Mouse (Mus musculus): ENCODE data around the gene Slc44a1. TPM values are rescaled to one million over a fixed set of nuclear protein-coding genes. Genes with fewer than 3 reads are reported as not detected.

The Slc44a1 gene
- total and polyA plus RNA-seq, 2 experiments: 16.3 to 32.9 TPM

DNA sequence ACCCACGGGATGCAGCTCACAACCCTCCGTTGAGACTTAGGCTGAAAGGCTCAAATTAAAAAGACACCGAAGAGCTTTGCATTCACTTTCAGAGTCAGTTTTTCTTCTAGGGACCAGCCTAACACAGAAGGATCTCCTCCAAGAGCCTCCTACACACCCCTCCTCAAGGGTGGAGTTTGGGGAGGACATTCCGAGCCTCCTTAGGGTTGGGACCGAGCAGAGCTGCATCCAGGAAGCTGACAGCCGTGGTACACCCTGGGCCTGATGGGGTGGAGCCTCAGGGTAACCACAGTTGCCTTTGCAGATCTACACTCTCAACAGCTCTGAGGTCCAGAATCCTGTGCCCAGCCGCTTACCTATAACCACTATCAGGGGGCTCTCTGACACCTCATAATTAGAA lies 23.3 kb upstream of the Slc44a1 start:
- H3K79me2 ChIP-seq (ENCODE audit: control insufficient read depth, insufficient read depth, low read length): no peaks in the 10 kb centered on the region
- DNase-seq (ENCODE audit: extremely low read depth, low read depth, low spot score): no peak
- peaks cover 8% of the 10 kb centered on the region; the same call in 1 of the 2 replicates for H3K4me1 ChIP-seq (ENCODE audit: control insufficient read depth, insufficient read depth, low read length)
- no peak overlapping the region for H3K9ac ChIP-seq (ENCODE audit: low read depth, low read length)
- no peak overlapping the region for H3K4me3 ChIP-seq (ENCODE audit: insufficient read depth, low read depth, low read length)
- no peak overlapping the region for H3K27ac ChIP-seq (replicated peaks; ENCODE audit: insufficient read depth, low read depth, low read length)
- no peaks in the 10 kb centered on the region for H3K27me3 ChIP-seq (ENCODE audit: control insufficient read depth, insufficient read depth, low read length)
- TF ChIP-seq POLR2A (IDR thresholded peaks at IDR 0.05; ENCODE audit: extremely low read depth, insufficient read depth, low read length) (no peak), CTCF (IDR thresholded peaks at IDR 0.05; ENCODE audit: low read depth, low read length) (no peak)
- no peaks in the 10 kb centered on the region for H3K36me3 ChIP-seq (ENCODE audit: control insufficient read depth, insufficient read depth, low read length)
- 90% methylated on average over 7 of the region's 7 CpGs for whole genome bisulfite sequencing

- TF ChIP-seq CTCF (IDR thresholded peaks at IDR 0.05; ENCODE audit: low read depth, low read length) (peak; percentile 25; the same call in 1 of the 2 replicates), POLR2A (IDR thresholded peaks at IDR 0.05; ENCODE audit: extremely low read depth, insufficient read depth, low read length) (no peak)
- no peaks in the 10 kb centered on the region for H3K36me3 ChIP-seq (ENCODE audit: control insufficient read depth, insufficient read depth, low read length)
- no peak overlapping the region for H3K27ac ChIP-seq (replicated peaks; ENCODE audit: insufficient read depth, low read depth, low read length)
- H3K4me1 ChIP-seq (ENCODE audit: control insufficient read depth, insufficient read depth, low read length): no peaks in the 10 kb centered on the region
- DNase-seq (ENCODE audit: extremely low read depth, low read depth, low spot score): no peak
- 62% methylated on average over 2 of the region's 2 CpGs for WGBS
- no peak overlapping the region for H3K9ac ChIP-seq (ENCODE audit: low read depth, low read length)
- no peaks in the 10 kb centered on the region for H3K79me2 ChIP-seq (ENCODE audit: control insufficient read depth, insufficient read depth, low read length)
- H3K27me3 ChIP-seq (ENCODE audit: control insufficient read depth, insufficient read depth, low read length): no peaks in the 10 kb centered on the region
- H3K4me3 ChIP-seq (ENCODE audit: insufficient read depth, low read depth, low read length): no peak overlapping the region
Observed at GRCm38 (mm10) chr4:53422799-53423198, 17.4 kb upstream of the Slc44a1 start.

DNA sequence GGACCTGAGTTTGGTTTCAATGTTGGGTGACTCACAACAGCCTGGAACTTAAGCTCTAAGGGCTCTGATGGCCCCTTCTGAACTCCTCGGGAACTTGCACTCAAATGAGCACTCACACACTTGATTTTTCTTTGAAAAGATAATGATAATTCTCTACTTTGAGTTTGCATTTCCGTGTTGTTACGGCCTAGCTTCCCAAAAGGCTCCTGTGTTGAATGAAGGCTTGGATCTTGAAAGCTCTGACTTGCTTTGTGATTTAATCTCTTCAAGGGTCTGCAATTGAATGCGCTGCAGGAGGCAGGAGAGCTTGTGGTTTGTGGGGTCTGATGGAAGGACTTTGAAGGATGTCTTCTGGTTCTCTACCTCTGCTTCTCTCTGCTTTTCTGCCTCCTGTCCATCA lies 13.1 kb upstream of the Slc44a1 start:
- 95% methylated on average over 4 of the region's 4 CpGs for WGBS
- Histone ChIP-seq H3K4me1 (ENCODE audit: control insufficient read depth, insufficient read depth, low read length) (peaks cover 2% of the 10 kb centered on the region), H3K9ac (ENCODE audit: low read depth, low read length) (no peak overlapping the region), H3K79me2 (ENCODE audit: control insufficient read depth, insufficient read depth, low read length) (no peaks in the 10 kb centered on the region), H3K36me3 (ENCODE audit: control insufficient read depth, insufficient read depth, low read length) (no peaks in the 10 kb centered on the region), H3K27ac (replicated peaks; ENCODE audit: insufficient read depth, low read depth, low read length) (no peak overlapping the region), H3K4me3 (ENCODE audit: insufficient read depth, low read depth, low read length) (no peak overlapping the region), H3K27me3 (ENCODE audit: control insufficient read depth, insufficient read depth, low read length) (no peaks in the 10 kb centered on the region)
- no peak for TF ChIP-seq POLR2A (IDR thresholded peaks at IDR 0.05; ENCODE audit: extremely low read depth, insufficient read depth, low read length)
- no peak for TF ChIP-seq CTCF (IDR thresholded peaks at IDR 0.05; ENCODE audit: low read depth, low read length)
- no peak for DNase-seq (ENCODE audit: extremely low read depth, low read depth, low spot score)

DNA sequence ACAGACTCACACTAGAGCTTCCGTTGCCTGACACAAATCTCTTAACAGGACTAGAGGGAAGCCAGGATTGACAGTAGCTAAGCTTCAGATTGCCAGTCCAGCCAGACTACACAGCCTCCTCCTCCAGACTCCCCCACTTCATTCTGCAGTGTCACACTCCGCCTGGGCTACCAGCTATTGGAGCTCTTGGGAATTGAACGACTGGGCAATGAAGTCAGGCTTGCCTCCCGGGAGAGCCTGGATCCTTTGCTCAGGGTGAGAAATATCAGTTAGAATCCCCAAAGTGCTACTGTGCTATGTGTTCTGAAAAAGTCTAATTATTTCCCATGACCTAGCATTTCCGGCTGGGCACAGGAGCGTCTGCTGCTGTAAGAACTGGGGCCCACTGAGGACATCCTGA lies 9.7 kb upstream of the Slc44a1 start:
- Histone ChIP-seq H3K4me3 (ENCODE audit: insufficient read depth, low read depth, low read length) (no peak overlapping the region), H3K27ac (replicated peaks; ENCODE audit: insufficient read depth, low read depth, low read length) (no peak overlapping the region), H3K79me2 (ENCODE audit: control insufficient read depth, insufficient read depth, low read length) (no peaks in the 10 kb centered on the region), H3K36me3 (ENCODE audit: control insufficient read depth, insufficient read depth, low read length) (no peaks in the 10 kb centered on the region), H3K9ac (ENCODE audit: low read depth, low read length) (no peak overlapping the region), H3K27me3 (ENCODE audit: control insufficient read depth, insufficient read depth, low read length) (no peaks in the 10 kb centered on the region), H3K4me1 (ENCODE audit: control insufficient read depth, insufficient read depth, low read length) (peaks cover 2% of the 10 kb centered on the region)
- WGBS: 86% methylated on average over 6 of the region's 6 CpGs
- TF ChIP-seq CTCF (IDR thresholded peaks at IDR 0.05; ENCODE audit: low read depth, low read length) (no peak), POLR2A (IDR thresholded peaks at IDR 0.05; ENCODE audit: extremely low read depth, insufficient read depth, low read length) (no peak)
- no peak for DNase-seq (ENCODE audit: extremely low read depth, low read depth, low spot score)

DNA sequence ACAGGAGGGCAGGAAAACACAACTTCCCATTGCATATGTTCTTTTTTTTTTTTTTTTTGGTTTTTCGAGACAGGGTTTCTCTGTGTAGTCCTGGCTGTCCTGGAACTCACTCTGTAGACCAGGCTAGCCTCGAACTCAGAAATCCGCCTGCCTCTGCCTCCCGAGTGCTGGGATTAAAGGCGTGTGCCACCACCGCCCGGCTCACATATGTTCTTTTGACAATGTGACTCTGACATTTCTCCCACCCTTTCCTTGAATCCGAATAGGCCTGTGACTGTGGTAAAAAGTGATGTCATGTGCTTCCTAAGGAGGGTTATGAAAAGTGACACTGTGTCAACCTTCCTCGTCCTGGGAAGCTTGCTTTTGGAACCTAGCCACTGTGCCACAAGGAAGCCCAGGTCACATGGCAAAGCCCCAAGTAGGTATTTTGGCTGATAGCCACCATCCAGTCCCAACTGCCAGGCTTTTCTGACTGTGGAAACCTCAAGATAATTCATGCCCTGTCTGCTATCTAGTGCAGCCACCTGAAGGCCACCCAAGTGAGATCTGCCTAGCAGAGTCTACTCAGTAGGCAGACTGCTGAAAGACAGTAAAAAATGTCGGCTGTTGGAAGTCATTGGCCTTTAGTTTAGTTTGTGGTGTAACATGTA lies 8.5 kb upstream of the Slc44a1 start:
- no peaks in the 10 kb centered on the region for H3K79me2 ChIP-seq (ENCODE audit: control insufficient read depth, insufficient read depth, low read length)
- TF ChIP-seq CTCF (IDR thresholded peaks at IDR 0.05; ENCODE audit: low read depth, low read length): no peak
- no peak for TF ChIP-seq POLR2A (IDR thresholded peaks at IDR 0.05; ENCODE audit: extremely low read depth, insufficient read depth, low read length)
- no peak overlapping the region for H3K27ac ChIP-seq (replicated peaks; ENCODE audit: insufficient read depth, low read depth, low read length)
- H3K4me3 ChIP-seq (ENCODE audit: insufficient read depth, low read depth, low read length): no peak overlapping the region
- no peak overlapping the region for H3K9ac ChIP-seq (ENCODE audit: low read depth, low read length)
- no peaks in the 10 kb centered on the region for H3K36me3 ChIP-seq (ENCODE audit: control insufficient read depth, insufficient read depth, low read length)
- WGBS: 67% methylated on average over 10 of the region's 10 CpGs
- peak; percentile 86 for DNase-seq (ENCODE audit: extremely low read depth, low read depth, low spot score)
- no peaks in the 10 kb centered on the region for H3K27me3 ChIP-seq (ENCODE audit: control insufficient read depth, insufficient read depth, low read length)
- peaks cover 2% of the 10 kb centered on the region for H3K4me1 ChIP-seq (ENCODE audit: control insufficient read depth, insufficient read depth, low read length)

DNA sequence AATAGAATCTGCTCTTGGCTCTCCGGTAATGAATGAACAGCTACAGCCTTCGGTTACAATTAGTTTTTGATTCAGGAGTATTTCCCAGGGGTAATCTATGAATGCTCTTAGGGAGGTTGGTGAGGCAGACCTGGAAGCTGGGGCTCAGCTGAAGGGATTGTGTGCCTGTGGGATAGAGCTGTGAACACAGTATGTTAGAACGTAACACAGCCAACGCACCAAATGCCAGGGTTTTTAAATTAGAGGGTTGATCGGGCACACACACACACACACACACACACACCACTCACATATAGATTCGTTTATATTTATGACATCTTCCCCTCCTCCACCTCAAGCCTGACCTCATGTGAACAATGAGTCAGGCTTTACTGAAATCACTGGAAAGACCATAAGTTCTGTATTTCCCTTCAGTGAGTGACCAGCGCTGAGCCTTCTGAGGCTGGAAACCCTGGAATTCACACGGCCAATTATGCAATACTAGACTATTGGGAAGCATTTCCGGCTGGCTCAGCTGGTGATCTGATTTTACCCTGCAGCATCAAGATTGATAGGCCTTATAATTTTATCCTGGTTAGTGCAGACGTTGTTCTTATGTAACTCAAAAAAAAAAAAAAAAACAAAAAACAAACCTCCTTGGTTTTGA lies 3.0 kb upstream of the Slc44a1 start:
- Histone ChIP-seq H3K27ac (replicated peaks; ENCODE audit: insufficient read depth, low read depth, low read length) (no peak overlapping the region), H3K4me1 (ENCODE audit: control insufficient read depth, insufficient read depth, low read length) (peaks cover 5% of the 10 kb centered on the region), H3K9ac (ENCODE audit: low read depth, low read length) (no peak overlapping the region), H3K36me3 (ENCODE audit: control insufficient read depth, insufficient read depth, low read length) (no peaks in the 10 kb centered on the region), H3K27me3 (ENCODE audit: control insufficient read depth, insufficient read depth, low read length) (no peaks in the 10 kb centered on the region), H3K79me2 (ENCODE audit: control insufficient read depth, insufficient read depth, low read length) (peaks cover 9% of the 10 kb centered on the region; the same call in 1 of the 2 replicates), H3K4me3 (ENCODE audit: insufficient read depth, low read depth, low read length) (no peak overlapping the region)
- DNase-seq (ENCODE audit: extremely low read depth, low read depth, low spot score): peak; percentile 61
- 58% methylated on average over 10 of the region's 10 CpGs for WGBS
- no peak for TF ChIP-seq POLR2A (IDR thresholded peaks at IDR 0.05; ENCODE audit: extremely low read depth, insufficient read depth, low read length)
- no peak for TF ChIP-seq CTCF (IDR thresholded peaks at IDR 0.05; ENCODE audit: low read depth, low read length)
